Mouse (Mus musculus): ENCODE results near the gene Lsm3.

The Lsm3 gene

GRCm38 (mm10) chr6:91510211-91510610, 5.5 kb upstream of the Lsm3 start:
- DNase-seq (ENCODE audit: low spot score): no peak

- no peak for DNase-seq (ENCODE audit: low spot score)
Measured at GRCm38 (mm10) chr6:91514135-91514534, 1.6 kb upstream of the Lsm3 start.

- no peak for DNase-seq (ENCODE audit: low spot score)
Measured at GRCm38 (mm10) chr6:91514737-91515362, 878 bp upstream of the Lsm3 start.

- no peak for DNase-seq (ENCODE audit: low spot score)
Measured at GRCm38 (mm10) chr6:91518454-91519020, 2.8 kb downstream of the Lsm3 start.

- peak; percentile 65 for DNase-seq (ENCODE audit: low spot score)
Measured at GRCm38 (mm10) chr6:91522816-91523215, 7.1 kb downstream of the Lsm3 start.

GRCm38 (mm10) chr6:91525544-91525943, 9.8 kb downstream of the Lsm3 start:
- no peak for DNase-seq (ENCODE audit: low spot score)

- peak; percentile 83 for DNase-seq (ENCODE audit: low spot score)
Measured at GRCm38 (mm10) chr6:91527227-91527860, 11.6 kb downstream of the Lsm3 start.

GRCm38 (mm10) chr6:91528265-91528664, 12.5 kb downstream of the Lsm3 start:
- peak; percentile 54 for DNase-seq (ENCODE audit: low spot score)

GRCm38 (mm10) chr6:91530673-91531072, 14.9 kb downstream of the Lsm3 start:
- DNase-seq (ENCODE audit: low spot score): no peak

- DNase-seq (ENCODE audit: low spot score): no peak
Measured at GRCm38 (mm10) chr6:91531276-91531675, 15.5 kb downstream of the Lsm3 start.

GRCm38 (mm10) chr6:91532661-91533060, 16.9 kb downstream of the Lsm3 start:
- no peak for DNase-seq (ENCODE audit: low spot score)

- DNase-seq (ENCODE audit: low spot score): no peak
Measured at GRCm38 (mm10) chr6:91533359-91533758, 17.6 kb downstream of the Lsm3 start.

- no peak for DNase-seq (ENCODE audit: low spot score)
Measured at GRCm38 (mm10) chr6:91533771-91534170, 18.0 kb downstream of the Lsm3 start.

- DNase-seq (ENCODE audit: low spot score): no peak
Measured at GRCm38 (mm10) chr6:91534268-91534667, 18.5 kb downstream of the Lsm3 start.

- peak; percentile 86 for DNase-seq (ENCODE audit: low spot score)
Measured at GRCm38 (mm10) chr6:91535231-91535630, 19.5 kb downstream of the Lsm3 start.

GRCm38 (mm10) chr6:91536047-91536765, 20.5 kb downstream of the Lsm3 start:
- no peak for DNase-seq (ENCODE audit: low spot score)

- DNase-seq (ENCODE audit: low spot score): no peak
Measured at GRCm38 (mm10) chr6:91541276-91541675, 25.5 kb downstream of the Lsm3 start.

- no peak for DNase-seq (ENCODE audit: low spot score)
Measured at GRCm38 (mm10) chr6:91543056-91543455, 27.3 kb downstream of the Lsm3 start.

- peak; percentile 78 for DNase-seq (ENCODE audit: low spot score)
Measured at GRCm38 (mm10) chr6:91546241-91546884, 30.6 kb downstream of the Lsm3 start.

- no peak for DNase-seq (ENCODE audit: low spot score)
Measured at GRCm38 (mm10) chr6:91547313-91547712, 31.6 kb downstream of the Lsm3 start.

- peak; percentile 49 for DNase-seq (ENCODE audit: low spot score)
Measured at GRCm38 (mm10) chr6:91549621-91550020, 33.9 kb downstream of the Lsm3 start.

GRCm38 (mm10) chr6:91551671-91552070, 35.9 kb downstream of the Lsm3 start:
- no peak for DNase-seq (ENCODE audit: low spot score)
